Mouse (Mus musculus) heart, embryonic 13.5 days (tissue): ENCODE measurements around the gene Gm29666. TPM values are rescaled to one million over a fixed set of nuclear protein-coding genes. Genes with fewer than 3 reads are reported as not detected.

Experiments used
- microRNA-seq: library from miRNA; unstranded; fragments of <30 nt; microRNA quantifications from one replicate; pipeline ENCODE4, GENCODE M21; 2016
- polyA plus RNA-seq: library from polyadenylated mRNA; unstranded; fragments of >200 nt; fragmentation: Nextera tagmentation; extraction: Ambion mirVana; gene quantifications from 2 replicates; pipeline ENCODE4 v1.2.1, GENCODE M21; 2015

The Gm29666 gene
- polyA plus RNA-seq, 1 experiment from 2014 or later, result 0.56 TPM

Small RNA genes lying within 50 kb of the gene (microRNA-seq; reads per million reads assigned to microRNA genes)
- 12.4 reads per million, percentile 29 among the genes with 10 or more reads in this experiment for gene Mir1249

Other genes starting within 250 kb of the Gm29666 start
- 4.1 and 5.5 TPM in 2 replicates for gene Arhgap8, start 200.0 kb downstream of the Gm29666 start, polyA plus RNA-seq
- 0.08 and 0.14 TPM in 2 replicates for gene Phf21b, start 64.0 kb downstream of the Gm29666 start, polyA plus RNA-seq
- gene Nup50, start 3.4 kb upstream of the Gm29666 start, polyA plus RNA-seq, result 19.3 and 20.4 TPM in 2 replicates
- gene 5031439G07Rik, start 68.5 kb upstream of the Gm29666 start, polyA plus RNA-seq, result 3.0 and 3.5 TPM in 2 replicates
- gene Upk3a, start 97.1 kb upstream of the Gm29666 start, polyA plus RNA-seq, result 0.13 TPM in 1 of 2 replicates, not detected in the other
- 15.6 and 17.0 TPM in 2 replicates for gene Fam118a, start 108.9 kb upstream of the Gm29666 start, polyA plus RNA-seq
- gene Smc1b, start 211.9 kb upstream of the Gm29666 start, polyA plus RNA-seq, result 0.08 and 0.09 TPM in 2 replicates
- gene Ribc2, start 212.0 kb upstream of the Gm29666 start, polyA plus RNA-seq, result 0.11 TPM in 1 of 2 replicates, not detected in the other